Mouse (Mus musculus) C2C12 (cell line): Measurements from ENCODE around the gene Mical2. TPM values are rescaled to one million over a fixed set of nuclear protein-coding genes. Genes with fewer than 3 reads are reported as not detected.

Source experiments
- H3K27me3 ChIP-seq: one replicate; pipeline ENCODE4 v1.6.1; 2011; ENCODE audit not compliant: control insufficient read depth, insufficient read depth, insufficient read length
- H3K36me3 ChIP-seq: one replicate; pipeline ENCODE4 v1.6.1; 2011; ENCODE audit not compliant: control insufficient read depth, insufficient read depth
- H3K4me3 ChIP-seq: one replicate; pipeline ENCODE4 v1.5.1; 2011; ENCODE audit warnings: mild to moderate bottlenecking, control low read depth; ENCODE audit not compliant: poor library complexity, insufficient read depth, severe bottlenecking
- H3K79me2 ChIP-seq: one replicate; pipeline ENCODE4 v1.6.1; 2011; ENCODE audit not compliant: control insufficient read depth, insufficient read depth
- H3K79me3 ChIP-seq: one replicate; pipeline ENCODE4 v1.6.1; 2011; ENCODE audit warnings: low read depth, control low read depth
- H3ac ChIP-seq: one replicate; pipeline ENCODE3; 2011; ENCODE audit warnings: low read depth; ENCODE audit not compliant: control insufficient read depth, insufficient read length
- CEBPB ChIP-seq: IDR thresholded peaks from one replicate; pipeline ENCODE4 v1.6.1; 2011; ENCODE audit warnings: low read depth, mild to moderate bottlenecking, control low read depth, moderate library complexity
- CTCF ChIP-seq: IDR thresholded peaks from one replicate; pipeline ENCODE4 v1.5.1; 2011; ENCODE audit not compliant: control insufficient read depth, insufficient read depth, insufficient read length
- FOSL1 ChIP-seq: IDR thresholded peaks from one replicate; pipeline ENCODE4 v1.8.0; 2011; ENCODE audit warnings: mild to moderate bottlenecking, low read length; ENCODE audit not compliant: poor library complexity, insufficient read depth, severe bottlenecking
- MAX ChIP-seq: IDR thresholded peaks from one replicate; pipeline ENCODE4 v1.6.1; 2011; ENCODE audit warnings: mild to moderate bottlenecking, control low read depth
- MYOD1 ChIP-seq: IDR thresholded peaks from one replicate; pipeline ENCODE4 v1.6.1; 2011; ENCODE audit warnings: low read depth; ENCODE audit not compliant: control insufficient read depth, insufficient read length
- MYOG ChIP-seq: IDR thresholded peaks from one replicate; pipeline ENCODE4 v1.6.1; 2011; ENCODE audit not compliant: control insufficient read depth, insufficient read length; ENCODE audit errors: extremely low read depth
- USF1 ChIP-seq: IDR thresholded peaks from one replicate; pipeline ENCODE4 v1.6.1; 2011; ENCODE audit warnings: low read depth, mild to moderate bottlenecking, control low read depth, moderate library complexity
- polyA plus RNA-seq: library from polyadenylated mRNA; unstranded; fragments of >200 nt; fragmentation: generic; extraction: Trizol; gene quantifications from one replicate; pipeline ENCODE4 v1.2.1, GENCODE M21; 2012; ENCODE audit warnings: missing spikeins

The Mical2 gene
- polyA plus RNA-seq, 1 experiment: 76.9 TPM

DNA sequence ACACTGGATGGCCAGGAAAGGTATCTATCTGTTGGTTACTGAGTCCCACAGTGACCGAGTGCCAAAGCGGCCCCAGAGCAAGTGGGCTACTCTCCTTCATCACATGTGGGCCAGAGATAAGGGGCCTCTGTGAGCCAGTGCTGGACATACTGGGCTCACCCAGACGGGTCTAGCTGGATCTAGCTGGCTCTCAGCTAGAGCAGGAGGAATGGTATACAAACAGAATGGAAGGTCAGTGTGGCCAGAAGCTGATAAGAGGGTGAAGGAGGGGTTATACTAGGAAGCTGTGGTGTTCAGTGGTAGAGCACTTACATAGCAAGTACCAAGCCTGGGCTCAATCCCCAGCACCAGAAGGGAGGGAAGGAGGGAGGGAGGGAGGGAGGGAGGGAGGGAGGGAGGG lies 140.2 kb downstream of the Mical2 start:
- no peak for TF ChIP-seq MYOD1
- no peak for TF ChIP-seq USF1
- TF ChIP-seq MAX: no peak
- no peak for TF ChIP-seq MYOG
- TF ChIP-seq CTCF: no peak
- TF ChIP-seq FOSL1: no peak
- no peak for TF ChIP-seq CEBPB
- Histone ChIP-seq H3K36me3 (no peaks in the 10 kb centered on the region), H3K79me2 (no peaks in the 10 kb centered on the region), H3K79me3 (no peaks in the 10 kb centered on the region), H3ac (no peak overlapping the region), H3K27me3 (no peaks in the 10 kb centered on the region), H3K4me3 (no peak overlapping the region)

- no peak for TF ChIP-seq CEBPB
- TF ChIP-seq FOSL1: no peak
- TF ChIP-seq MYOD1: no peak
- no peak for TF ChIP-seq MAX
- TF ChIP-seq CTCF: peak; percentile 66
- no peak for TF ChIP-seq USF1
- H3K36me3 ChIP-seq: no peaks in the 10 kb centered on the region
- no peak overlapping the region for H3K4me3 ChIP-seq
- no peaks in the 10 kb centered on the region for H3K79me2 ChIP-seq
- H3K79me3 ChIP-seq: no peaks in the 10 kb centered on the region
- H3ac ChIP-seq: no peak overlapping the region
- no peaks in the 10 kb centered on the region for H3K27me3 ChIP-seq
Observed at GRCm38 (mm10) chr7:112369046-112369445, 143.4 kb downstream of the Mical2 start.

GRCm38 (mm10) chr7:112369977-112370376 lies 144.3 kb downstream of the Mical2 start:
- Histone ChIP-seq H3K79me3 (no peaks in the 10 kb centered on the region), H3K4me3 (no peak overlapping the region), H3K36me3 (no peaks in the 10 kb centered on the region), H3ac (no peak overlapping the region), H3K27me3 (no peaks in the 10 kb centered on the region), H3K79me2 (no peaks in the 10 kb centered on the region)
- TF ChIP-seq MYOG (no peak), CEBPB (no peak), MAX (no peak), MYOD1 (no peak), USF1 (no peak), FOSL1 (no peak), CTCF (no peak)

DNA sequence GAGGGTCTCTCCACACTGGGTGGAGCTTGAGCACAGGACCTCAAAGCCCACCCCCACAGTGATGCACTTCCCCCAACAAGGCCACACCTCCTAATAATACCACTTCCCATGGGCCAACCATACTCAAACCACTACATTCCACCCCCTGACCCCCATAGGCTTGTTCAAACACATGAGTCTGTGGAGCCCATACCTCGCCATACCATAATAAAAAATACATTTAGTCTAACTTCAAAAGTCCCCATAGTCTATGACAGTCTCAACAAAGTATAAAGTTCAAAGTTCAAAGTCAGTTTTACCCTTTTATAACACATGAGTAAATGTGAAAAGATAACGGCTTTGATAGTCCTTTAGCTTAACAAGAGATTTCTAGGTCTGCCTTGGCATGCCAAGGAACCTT lies 145.7 kb downstream of the Mical2 start:
- Histone ChIP-seq H3K79me2 (no peaks in the 10 kb centered on the region), H3K27me3 (no peaks in the 10 kb centered on the region), H3ac (no peak overlapping the region), H3K4me3 (no peak overlapping the region), H3K36me3 (no peaks in the 10 kb centered on the region), H3K79me3 (no peaks in the 10 kb centered on the region)
- no peak for TF ChIP-seq USF1
- TF ChIP-seq MAX: no peak
- no peak for TF ChIP-seq MYOG
- TF ChIP-seq CTCF: no peak
- TF ChIP-seq MYOD1: no peak
- TF ChIP-seq FOSL1: no peak
- TF ChIP-seq CEBPB: no peak

GRCm38 (mm10) chr7:112374035-112374434 lies 148.4 kb downstream of the Mical2 start:
- no peaks in the 10 kb centered on the region for H3K79me3 ChIP-seq
- no peaks in the 10 kb centered on the region for H3K36me3 ChIP-seq
- TF ChIP-seq CEBPB: no peak
- TF ChIP-seq MYOG: no peak
- TF ChIP-seq CTCF: no peak
- no peak for TF ChIP-seq FOSL1
- no peak for TF ChIP-seq MYOD1
- no peak for TF ChIP-seq USF1
- TF ChIP-seq MAX: no peak
- H3K79me2 ChIP-seq: no peaks in the 10 kb centered on the region
- H3K4me3 ChIP-seq: no peak overlapping the region
- H3ac ChIP-seq: no peak overlapping the region
- no peaks in the 10 kb centered on the region for H3K27me3 ChIP-seq

DNA sequence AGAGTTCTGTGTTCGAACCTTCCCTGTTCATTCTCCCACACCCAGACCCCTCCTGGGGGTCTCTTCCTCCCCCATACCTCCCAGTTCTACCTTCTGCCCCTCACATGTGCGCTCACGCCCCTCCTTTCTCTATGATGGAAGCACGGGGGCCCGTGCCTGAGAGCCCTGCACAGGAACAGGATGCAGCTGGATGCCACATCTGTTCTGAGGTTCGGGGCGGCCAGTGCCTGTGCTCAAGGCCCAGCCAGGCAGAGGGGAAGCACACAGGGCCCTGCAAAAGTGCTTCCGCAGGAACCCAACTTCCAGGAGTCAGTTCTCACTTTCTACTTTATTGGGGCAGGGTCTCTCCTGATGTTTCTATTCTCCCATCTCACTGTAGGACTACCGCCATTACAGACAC lies 149.4 kb downstream of the Mical2 start:
- no peak for TF ChIP-seq MAX
- no peak for TF ChIP-seq MYOD1
- no peak for TF ChIP-seq CTCF
- TF ChIP-seq FOSL1: no peak
- no peak for TF ChIP-seq CEBPB
- no peak for TF ChIP-seq MYOG
- TF ChIP-seq USF1: no peak
- H3K36me3 ChIP-seq: no peaks in the 10 kb centered on the region
- no peaks in the 10 kb centered on the region for H3K79me3 ChIP-seq
- H3K4me3 ChIP-seq: no peak overlapping the region
- no peaks in the 10 kb centered on the region for H3K79me2 ChIP-seq
- H3K27me3 ChIP-seq: no peaks in the 10 kb centered on the region
- H3ac ChIP-seq: no peak overlapping the region
